Mouse (Mus musculus) kidney, postnatal 25 days (tissue): ENCODE data around the gene Xbp1.
"Not testable (repeated sequence)": the region's sequence is repeated elsewhere in the genome, so short reads cannot be mapped to it uniquely, and the experiment has no call there.

Source experiments
- DNase-seq, 2 experiments: peaks; one replicate each; pipeline ENCODE4 v3.0.0; 2021; ENCODE audit warnings: mixed read lengths in 2 of 2

Gene Xbp1

GRCm38 (mm10) chr11:5502351-5503051, 18.0 kb upstream of the Xbp1 start:
- DNase-seq: peak in 1 of 2 experiments; percentile 44

DNA sequence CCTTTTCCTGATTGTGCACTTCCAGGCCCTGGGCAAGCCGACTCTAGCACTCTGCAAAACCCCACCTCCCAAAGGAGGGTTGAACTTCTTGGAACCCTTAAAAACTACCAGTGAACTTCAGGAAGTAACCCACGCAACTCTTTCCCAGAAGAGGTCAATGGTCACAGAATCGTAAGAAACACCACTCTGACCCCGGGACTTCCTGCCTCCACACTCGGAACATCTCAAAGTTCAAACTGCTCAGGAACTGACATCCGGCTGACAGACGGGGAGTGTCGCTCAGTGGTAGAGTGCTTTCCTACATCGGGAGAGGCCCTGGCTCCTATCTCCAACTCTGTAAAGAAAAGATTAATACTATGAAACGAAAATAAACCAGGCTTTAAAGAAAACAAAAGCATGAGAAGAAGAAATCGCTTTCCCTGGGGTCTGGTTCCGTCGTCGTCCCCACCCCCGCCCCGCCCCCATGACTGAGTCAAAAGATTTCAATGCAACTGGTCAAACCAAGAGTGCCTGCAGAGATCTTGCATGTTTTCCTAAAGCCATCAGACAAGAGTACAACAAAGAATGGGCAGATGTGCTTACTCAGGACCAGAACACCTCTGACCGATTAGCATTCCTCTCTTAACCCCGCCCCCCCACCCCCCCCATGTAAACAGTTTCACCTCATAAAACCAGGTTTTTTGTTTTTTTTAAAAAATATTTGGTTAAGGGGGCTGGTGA, 14.4 kb upstream of the Xbp1 start:
- peak; percentile 71 to 86 for DNase-seq

DNA sequence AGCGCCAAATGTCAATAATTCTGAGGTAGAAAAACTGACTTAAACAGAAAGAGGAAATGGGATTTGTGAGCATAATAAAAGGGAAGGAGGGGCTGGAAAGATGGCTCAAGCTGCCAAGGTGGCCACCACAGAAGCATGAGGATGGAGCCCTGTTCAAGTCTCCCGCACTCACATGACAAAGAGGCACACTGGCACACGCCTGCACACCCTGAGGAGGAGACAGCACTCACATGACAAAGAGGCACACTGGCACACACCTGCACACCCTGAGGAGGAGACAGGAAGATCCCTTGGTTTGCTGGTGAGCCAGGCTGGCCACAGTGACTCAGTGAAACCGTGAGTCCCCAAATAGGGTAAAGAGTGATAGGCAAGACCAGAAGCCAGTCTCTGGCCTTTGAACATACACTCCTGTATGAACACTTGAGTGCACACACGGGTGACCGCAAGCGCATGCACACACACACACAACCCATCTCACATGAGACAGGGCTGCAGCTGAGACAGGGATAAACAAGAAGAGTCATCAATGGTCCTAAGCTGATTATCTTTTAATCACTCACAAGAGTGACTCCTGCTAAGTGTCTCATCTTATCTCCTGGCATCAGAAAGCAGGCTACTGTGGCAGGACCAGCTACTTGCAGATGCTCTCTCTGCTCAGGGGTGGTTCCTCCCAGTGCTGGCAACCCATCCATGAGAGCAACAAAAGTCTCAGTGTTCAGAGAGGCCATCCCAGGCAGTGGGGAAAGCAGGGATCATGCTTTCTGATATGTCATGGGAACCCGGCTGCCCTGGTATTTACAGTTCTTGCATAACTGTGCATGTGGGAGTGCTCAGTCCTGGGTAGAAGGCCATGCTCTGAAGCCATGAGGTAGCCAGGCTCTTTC, 11.0 kb upstream of the Xbp1 start:
- no peak for DNase-seq

GRCm38 (mm10) chr11:5510099-5510391, 10.4 kb upstream of the Xbp1 start:
- DNase-seq: no peak

DNA sequence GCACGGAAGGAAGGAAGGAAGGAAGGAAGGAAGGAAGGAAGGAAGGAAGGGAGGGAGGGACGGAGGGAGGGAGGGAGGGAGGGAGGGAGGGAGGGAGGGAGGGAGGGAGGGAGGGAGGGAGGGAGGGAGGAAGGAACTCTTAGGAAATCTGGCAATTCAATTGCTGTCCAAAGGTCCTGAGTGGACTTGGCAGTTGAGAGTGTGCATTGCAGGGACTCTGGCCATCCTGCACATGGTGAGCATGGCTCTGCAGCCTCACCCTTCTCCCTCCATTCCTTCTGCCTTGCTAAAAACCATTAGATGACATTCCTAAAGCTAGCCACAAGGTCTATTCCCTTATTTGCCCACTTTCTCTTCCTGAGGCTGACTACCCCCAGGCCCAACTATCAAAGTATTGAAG, 9.8 kb upstream of the Xbp1 start:
- not testable (repeated sequence) for DNase-seq

GRCm38 (mm10) chr11:5512099-5512725, 8.2 kb upstream of the Xbp1 start:
- DNase-seq: peak; percentile 49 to 78

DNA sequence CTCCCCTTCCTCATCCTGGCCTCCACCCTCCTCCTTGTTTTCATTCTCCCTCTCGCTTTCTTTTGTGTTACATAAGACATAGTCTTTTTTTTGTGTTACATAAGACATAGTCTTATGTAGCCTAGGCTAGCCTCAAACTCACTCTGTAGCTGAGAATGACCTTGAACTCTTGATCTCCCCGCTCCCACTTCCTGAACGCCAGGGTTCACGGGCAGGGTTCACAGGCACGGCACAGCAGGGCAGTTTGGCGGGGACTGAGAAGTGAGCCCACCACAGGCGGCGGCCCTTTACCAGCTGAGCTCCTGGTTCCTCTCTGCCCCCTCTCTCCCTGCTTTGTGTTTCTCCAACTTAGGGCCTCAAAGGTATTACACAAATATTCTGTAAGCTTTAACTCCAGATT, 7.5 kb upstream of the Xbp1 start:
- no peak for DNase-seq

- DNase-seq: no peak
Measured at GRCm38 (mm10) chr11:5514091-5514490, 6.4 kb upstream of the Xbp1 start.

- DNase-seq: no peak
Measured at GRCm38 (mm10) chr11:5515196-5515595, 5.3 kb upstream of the Xbp1 start.

- no peak for DNase-seq
Measured at GRCm38 (mm10) chr11:5515655-5516054, 4.8 kb upstream of the Xbp1 start.

GRCm38 (mm10) chr11:5516151-5516550, 4.3 kb upstream of the Xbp1 start:
- DNase-seq: no peak

DNA sequence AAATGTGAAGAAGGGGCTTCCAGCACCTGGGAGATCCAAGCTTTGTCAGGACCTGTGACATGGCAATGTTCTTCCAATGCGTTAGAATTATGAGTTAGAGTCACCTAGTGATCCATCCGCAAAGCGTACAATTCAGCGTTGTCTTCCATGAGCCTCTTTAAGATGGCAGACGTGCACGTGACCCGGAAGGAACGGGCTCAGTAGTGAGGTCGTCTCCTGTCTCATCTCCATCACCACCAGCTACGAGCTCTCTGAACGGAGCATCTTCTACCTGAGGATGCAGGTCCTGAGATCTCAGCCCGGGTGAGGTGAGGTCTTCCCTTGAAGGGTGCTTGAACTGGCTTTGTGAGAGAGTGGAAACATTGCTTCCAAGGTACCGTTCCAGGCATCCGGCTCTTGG, 3.8 kb upstream of the Xbp1 start:
- DNase-seq: no peak

DNA sequence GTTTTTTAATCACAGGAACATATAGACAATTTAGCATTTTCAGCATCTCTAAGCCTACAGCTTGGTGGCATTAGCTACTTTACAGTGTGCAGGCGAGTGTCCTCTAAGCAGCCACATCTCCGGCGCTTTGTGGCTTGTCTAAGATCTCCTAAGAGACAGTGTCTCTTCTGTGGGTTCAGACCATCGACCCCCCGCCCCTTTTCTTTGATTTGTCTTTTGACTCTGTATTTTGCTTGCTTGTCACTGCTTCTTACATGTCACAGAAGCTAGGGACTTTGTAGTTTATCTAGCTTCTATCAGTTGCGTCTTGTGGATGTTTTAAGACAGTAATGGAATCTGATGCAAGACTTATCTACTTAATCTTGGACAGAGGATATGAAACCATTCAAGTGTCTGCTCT, 3.1 kb upstream of the Xbp1 start:
- no peak for DNase-seq

GRCm38 (mm10) chr11:5519681-5520080, 778 bp upstream of the Xbp1 start:
- peak in 1 of 2 experiments; percentile 38 for DNase-seq

GRCm38 (mm10) chr11:5521266-5521515, 732 bp downstream of the Xbp1 start:
- DNase-seq: no peak

DNA sequence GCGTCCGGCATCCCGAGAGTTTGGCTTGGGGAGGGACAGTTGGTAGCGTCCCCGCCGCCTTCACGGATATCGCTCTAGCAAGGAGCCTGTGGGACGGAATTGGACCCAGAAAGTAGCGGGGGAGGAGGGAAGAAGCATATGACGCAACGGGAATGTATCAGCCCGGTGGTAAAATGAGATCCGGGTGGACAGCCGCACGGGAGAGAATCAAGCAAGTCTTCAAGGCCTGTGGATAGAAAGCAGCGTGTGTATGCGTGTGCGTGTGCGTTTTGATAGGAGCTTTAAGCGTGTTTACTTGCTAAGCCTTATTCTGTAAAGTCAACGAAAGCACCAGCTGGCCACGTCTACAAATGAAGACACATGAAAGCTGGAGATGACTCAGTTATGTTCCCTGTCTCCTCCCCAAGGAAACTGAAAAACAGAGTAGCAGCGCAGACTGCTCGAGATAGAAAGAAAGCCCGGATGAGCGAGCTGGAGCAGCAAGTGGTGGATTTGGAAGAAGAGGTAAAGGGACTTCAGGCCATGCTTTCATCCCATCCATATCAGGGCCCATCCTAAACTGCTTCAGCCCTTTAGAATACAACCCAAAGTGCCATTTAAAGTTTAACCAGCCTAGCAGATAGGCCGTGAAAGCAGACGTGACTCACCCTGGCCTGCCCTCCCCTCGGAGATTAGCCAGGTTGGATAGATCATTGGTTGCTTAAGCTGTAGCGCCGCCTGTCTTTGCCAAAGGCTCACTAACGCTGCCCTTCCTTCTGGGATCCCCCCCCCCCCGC, 1.2 kb downstream of the Xbp1 start:
- DNase-seq: peak; percentile 82 to 90

- DNase-seq: peak in 1 of 2 experiments; percentile 41
Measured at GRCm38 (mm10) chr11:5522798-5523415, 2.4 kb downstream of the Xbp1 start.

DNA sequence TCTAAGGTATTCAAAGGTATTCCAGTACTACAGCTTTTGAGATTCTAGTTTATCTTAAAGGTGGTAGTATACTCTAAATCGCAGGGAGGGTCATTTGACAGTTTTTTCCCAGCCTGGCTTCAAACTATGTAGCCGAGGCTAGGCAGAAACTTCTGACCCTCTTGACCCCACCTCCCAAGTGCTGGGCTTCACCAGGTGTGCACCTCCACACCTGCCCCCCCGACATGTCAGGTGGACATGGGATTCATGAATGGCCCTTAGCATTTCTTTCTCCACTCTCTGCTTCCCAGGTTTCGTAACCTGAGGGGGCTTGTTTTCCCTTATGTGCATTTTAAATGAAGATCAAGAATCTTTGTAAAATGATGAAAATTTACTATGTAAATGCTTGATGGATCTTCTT, 5.0 kb downstream of the Xbp1 start:
- DNase-seq: peak in 1 of 2 experiments; percentile 34

DNA sequence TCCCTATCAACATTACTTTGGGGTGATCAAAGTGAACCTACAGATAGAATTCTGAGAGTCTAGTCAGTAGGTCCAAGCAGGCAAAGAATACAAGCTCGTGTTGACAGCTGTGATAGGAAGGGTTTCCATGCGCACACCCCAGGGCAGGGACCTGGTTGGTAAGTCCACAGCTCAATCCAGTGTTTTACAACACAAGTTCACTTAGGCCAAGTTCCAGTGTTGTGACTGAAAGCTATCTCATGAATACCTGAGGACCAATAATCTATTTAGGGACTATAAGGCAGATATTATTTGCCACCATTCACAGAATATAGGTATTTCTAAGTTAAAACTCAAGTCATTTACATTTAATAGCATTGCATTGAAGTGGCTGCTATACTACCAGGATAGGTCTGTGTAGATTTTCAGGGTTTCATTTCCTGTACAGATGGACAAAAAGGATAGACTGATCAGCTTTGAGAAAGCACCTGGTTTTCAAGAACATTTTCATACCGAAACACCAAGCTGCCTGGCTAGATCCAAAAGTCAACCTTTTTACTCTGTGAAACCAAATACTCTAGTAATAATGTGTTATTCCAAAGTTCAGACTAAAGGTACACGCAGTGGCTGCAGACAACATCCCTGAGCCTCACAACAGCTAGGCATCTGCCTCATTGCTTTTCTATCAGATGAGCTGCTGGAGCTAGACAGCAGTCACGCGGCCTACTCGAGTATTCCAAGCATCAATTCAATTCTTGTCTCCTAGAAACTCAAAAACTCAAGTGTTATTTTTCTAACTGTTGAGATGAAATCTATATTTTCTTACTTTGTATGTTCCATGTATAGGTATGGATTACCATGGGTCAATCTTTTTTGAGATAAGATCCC, 6.3 kb downstream of the Xbp1 start:
- DNase-seq: no peak

GRCm38 (mm10) chr11:5527865-5528523, 7.5 kb downstream of the Xbp1 start:
- DNase-seq: no peak

DNA sequence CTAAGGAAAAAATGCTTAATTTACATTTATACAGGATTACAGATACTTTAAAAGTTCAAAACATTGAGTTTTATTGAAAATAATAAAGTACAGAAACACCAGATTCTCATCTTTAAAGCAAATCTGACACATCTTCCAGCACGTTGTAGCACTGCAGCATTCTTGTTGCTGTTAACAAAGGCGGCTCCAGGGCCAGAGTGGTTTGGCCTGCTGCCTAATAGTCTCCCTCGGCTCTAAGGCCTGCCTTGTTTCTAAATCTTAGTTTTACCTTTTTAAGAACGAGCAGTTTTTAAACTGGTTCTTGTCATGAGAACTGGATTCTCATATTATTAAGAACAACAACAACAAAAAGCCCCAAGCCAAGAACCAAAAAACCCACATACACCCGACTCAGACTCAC, 8.4 kb downstream of the Xbp1 start:
- DNase-seq: peak; percentile 52 to 61
